Mouse (Mus musculus) midbrain, embryonic 14.5 days (tissue): ENCODE data around the gene Map3k10. TPM values are rescaled to one million over a fixed set of nuclear protein-coding genes. Genes with fewer than 3 reads are reported as not detected.

Experiments
- ATAC-seq: fragments of 200-750 bp; cut with Nextera tagmentation; 2 replicates; pipeline ENCODE4 v1.8.0; 2017; ENCODE audit warnings: moderate number of reproducible peaks, moderate library complexity; ENCODE audit not compliant: low FRiP score, low TSS enrichment
- DNase-seq: peaks from one replicate; pipeline ENCODE4 v3.0.0-alpha.2; 2015
- H3K27ac ChIP-seq: fragments of 300-500 bp; sonication (generic); replicated peaks from 2 replicates; pipeline ENCODE4 v1.5.1; 2014; ENCODE audit warnings: mild to moderate bottlenecking, low read depth, low read length, moderate library complexity
- H3K27me3 ChIP-seq: fragments of 300-500 bp; sonication (generic); 2 replicates; pipeline ENCODE4 v1.6.1; 2014; ENCODE audit warnings: low read length, control low read depth, mixed read lengths; ENCODE audit not compliant: control insufficient read depth, insufficient read depth
- H3K36me3 ChIP-seq: fragments of 300-500 bp; sonication (generic); 2 replicates; pipeline ENCODE4 v1.6.1; 2014; ENCODE audit warnings: low read length, control low read depth; ENCODE audit not compliant: control insufficient read depth, insufficient read depth
- H3K4me1 ChIP-seq: fragments of 300-500 bp; sonication (generic); 2 replicates; pipeline ENCODE4 v1.6.1; 2014; ENCODE audit warnings: mild to moderate bottlenecking, antibody characterized with exemption, low read length, control low read depth; ENCODE audit not compliant: control insufficient read depth, insufficient read depth
- H3K4me2 ChIP-seq: fragments of 300-500 bp; sonication (generic); 2 replicates; pipeline ENCODE4 v1.6.1; 2014; ENCODE audit warnings: mild to moderate bottlenecking, low read length, moderate library complexity
- H3K4me3 ChIP-seq: fragments of 300-500 bp; sonication (generic); replicated peaks from 2 replicates; pipeline ENCODE4 v1.5.1; 2014; ENCODE audit warnings: low read depth, low read length
- H3K9ac ChIP-seq: fragments of 300-500 bp; sonication (generic); replicated peaks from 2 replicates; pipeline ENCODE4 v1.6.1; 2014; ENCODE audit warnings: mild to moderate bottlenecking, low read length, moderate library complexity
- H3K9me3 ChIP-seq: fragments of 300-500 bp; sonication (generic); 2 replicates; pipeline ENCODE4 v1.6.1; 2016; ENCODE audit warnings: low read length, control low read depth, mixed read lengths; ENCODE audit not compliant: control insufficient read depth
- WGBS: fragments of 180-500 bp; shearing (Covaris S2); extraction: QIAGEN DNeasy Blood & Tissue Kit; methylation state at CpG from one replicate; pipeline ENCODE4 v1.1.7; 2014; 5-methylcytosine and 5-hydroxymethylcytosine counted together
- polyA plus RNA-seq: library from polyadenylated mRNA; unstranded; fragments of >200 nt; fragmentation: Nextera tagmentation; extraction: Ambion mirVana; gene quantifications from 2 replicates; pipeline ENCODE4 v1.2.1, GENCODE M21; 2014

Map3k10 gene
- polyA plus RNA-seq, 1 experiment from 2014 or later, result 19.0 TPM

- H3K4me3 ChIP-seq, result no peak overlapping the region
- H3K27me3 ChIP-seq, result no peaks in the 10 kb centered on the region
- H3K27ac ChIP-seq, result no peak overlapping the region
- H3K9ac ChIP-seq, result no peak overlapping the region
- 93% methylated on average over 4 of the region's 4 CpGs for WGBS
- H3K4me2 ChIP-seq, result no peak overlapping the region
- ATAC-seq (no peak), DNase-seq (no peak)
- H3K4me1 ChIP-seq, result peaks cover 11% of the 10 kb centered on the region
- no peaks in the 10 kb centered on the region for H3K9me3 ChIP-seq
- H3K36me3 ChIP-seq, result peaks cover 25% of the 10 kb centered on the region
Measured at GRCm38 (mm10) chr7:27609285-27609684, 65.1 kb downstream of the Map3k10 start.

- Histone ChIP-seq H3K27ac (no peak overlapping the region), H3K4me2 (no peak overlapping the region), H3K9me3 (no peaks in the 10 kb centered on the region), H3K36me3 (peaks cover 25% of the 10 kb centered on the region), H3K9ac (no peak overlapping the region), H3K4me3 (no peak overlapping the region), H3K27me3 (no peaks in the 10 kb centered on the region), H3K4me1 (no peaks in the 10 kb centered on the region)
- DNase-seq (no peak), ATAC-seq (no peak)
- WGBS, result 90% methylated on average over 3 of the region's 3 CpGs
Measured at GRCm38 (mm10) chr7:27608130-27608529, 66.3 kb downstream of the Map3k10 start.

GRCm38 (mm10) chr7:27607580-27607979, 66.8 kb downstream of the Map3k10 start:
- H3K4me2 ChIP-seq, result no peak overlapping the region
- H3K9me3 ChIP-seq, result no peaks in the 10 kb centered on the region
- 0 out of 2 replicates have a peak overlapping the region, but pooled peaks have one; percentile 8 for H3K27ac ChIP-seq
- ATAC-seq (0 out of 2 replicates have a peak, but pooled peaks have one; percentile 24), DNase-seq (peak; percentile 34)
- no peak overlapping the region for H3K9ac ChIP-seq
- 82% methylated on average over 5 of the region's 5 CpGs for WGBS
- H3K4me1 ChIP-seq, result no peaks in the 10 kb centered on the region
- peaks cover 25% of the 10 kb centered on the region for H3K36me3 ChIP-seq
- H3K27me3 ChIP-seq, result no peaks in the 10 kb centered on the region
- H3K4me3 ChIP-seq, result no peak overlapping the region

GRCm38 (mm10) chr7:27606481-27607254, 67.7 kb downstream of the Map3k10 start:
- Histone ChIP-seq H3K27ac (no peak overlapping the region), H3K9ac (no peak overlapping the region), H3K4me1 (no peaks in the 10 kb centered on the region), H3K27me3 (no peaks in the 10 kb centered on the region), H3K4me3 (no peak overlapping the region), H3K4me2 (no peak overlapping the region), H3K36me3 (peaks cover 25% of the 10 kb centered on the region), H3K9me3 (no peaks in the 10 kb centered on the region)
- DNase-seq (no peak), ATAC-seq (no peak)
- WGBS, result 69% methylated on average over 10 of the region's 10 CpGs

Other genes starting within 250 kb of the Map3k10 start
- gene Sptbn4, start 226.9 kb downstream of the Map3k10 start, polyA plus RNA-seq, result 4.1 and 4.7 TPM in 2 replicates
- gene Blvrb, start 226.6 kb downstream of the Map3k10 start, polyA plus RNA-seq, result 8.9 and 17.3 TPM in 2 replicates
- gene Sertad3, start 200.8 kb downstream of the Map3k10 start, polyA plus RNA-seq, result 6.6 and 9.8 TPM in 2 replicates
- gene Sertad1, start 187.7 kb downstream of the Map3k10 start, polyA plus RNA-seq, result 6.0 and 7.5 TPM in 2 replicates
- 0.77 and 0.97 TPM in 2 replicates for gene Prx, start 175.3 kb downstream of the Map3k10 start, polyA plus RNA-seq
- gene Hipk4, start 151.3 kb downstream of the Map3k10 start, polyA plus RNA-seq, result 0.43 and 0.78 TPM in 2 replicates
- gene Pld3, start 121.4 kb downstream of the Map3k10 start, polyA plus RNA-seq, result 114 and 134 TPM in 2 replicates
- 26.3 and 35.3 TPM in 2 replicates for gene 2310022A10Rik, start 121.4 kb downstream of the Map3k10 start, polyA plus RNA-seq
- gene Akt2, start 83.0 kb downstream of the Map3k10 start, polyA plus RNA-seq, result 51.0 and 67.0 TPM in 2 replicates
- 71.3 and 104 TPM in 2 replicates for gene Ttc9b, start 20.7 kb downstream of the Map3k10 start, polyA plus RNA-seq
- 15.1 and 15.5 TPM in 2 replicates for gene Zfp607b, start 14.7 kb upstream of the Map3k10 start, polyA plus RNA-seq
- gene Zfp60, start 56.8 kb upstream of the Map3k10 start, polyA plus RNA-seq, result 89.9 and 125 TPM in 2 replicates
- gene Zfp626, start 132.6 kb upstream of the Map3k10 start, polyA plus RNA-seq, result 2.4 and 2.6 TPM in 2 replicates
- 9.9 and 15.2 TPM in 2 replicates for gene Zfp59, start 164.0 kb upstream of the Map3k10 start, polyA plus RNA-seq
- 0.98 and 1.3 TPM in 2 replicates for gene Zfp607a, start 182.9 kb upstream of the Map3k10 start, polyA plus RNA-seq